Mouse (Mus musculus) gastrocnemius, postnatal 14 days (tissue): Measurements from ENCODE around the gene Rnd1. TPM values are rescaled to one million over a fixed set of nuclear protein-coding genes. Genes with fewer than 3 reads are reported as not detected.

ENCODE experiments used
- DNase-seq: peaks from one replicate; pipeline ENCODE4 v3.0.0; 2021; ENCODE audit warnings: mixed read lengths
- intact Hi-C: fragments of 180-260 bp; cut with DNase I; formaldehyde crosslinking; loops from one replicate; pipeline ENCODE4 v1.15.1; 2025; ENCODE audit warnings: low total_unique reads
- total RNA-seq, 2 experiments: library from RNA; stranded (reverse); gene quantifications; 2 replicates each; pipeline ENCODE4 v1.2.3; 2021

Rnd1 gene
- total RNA-seq, 2 experiments from 2014 or later, result 0.40 to 1.2 TPM

GRCm38 (mm10) chr15:98646737-98647136 is 30.5 kb downstream of the Rnd1 start:
- intact Hi-C loops, result no loop called here
- no peak for DNase-seq

DNA sequence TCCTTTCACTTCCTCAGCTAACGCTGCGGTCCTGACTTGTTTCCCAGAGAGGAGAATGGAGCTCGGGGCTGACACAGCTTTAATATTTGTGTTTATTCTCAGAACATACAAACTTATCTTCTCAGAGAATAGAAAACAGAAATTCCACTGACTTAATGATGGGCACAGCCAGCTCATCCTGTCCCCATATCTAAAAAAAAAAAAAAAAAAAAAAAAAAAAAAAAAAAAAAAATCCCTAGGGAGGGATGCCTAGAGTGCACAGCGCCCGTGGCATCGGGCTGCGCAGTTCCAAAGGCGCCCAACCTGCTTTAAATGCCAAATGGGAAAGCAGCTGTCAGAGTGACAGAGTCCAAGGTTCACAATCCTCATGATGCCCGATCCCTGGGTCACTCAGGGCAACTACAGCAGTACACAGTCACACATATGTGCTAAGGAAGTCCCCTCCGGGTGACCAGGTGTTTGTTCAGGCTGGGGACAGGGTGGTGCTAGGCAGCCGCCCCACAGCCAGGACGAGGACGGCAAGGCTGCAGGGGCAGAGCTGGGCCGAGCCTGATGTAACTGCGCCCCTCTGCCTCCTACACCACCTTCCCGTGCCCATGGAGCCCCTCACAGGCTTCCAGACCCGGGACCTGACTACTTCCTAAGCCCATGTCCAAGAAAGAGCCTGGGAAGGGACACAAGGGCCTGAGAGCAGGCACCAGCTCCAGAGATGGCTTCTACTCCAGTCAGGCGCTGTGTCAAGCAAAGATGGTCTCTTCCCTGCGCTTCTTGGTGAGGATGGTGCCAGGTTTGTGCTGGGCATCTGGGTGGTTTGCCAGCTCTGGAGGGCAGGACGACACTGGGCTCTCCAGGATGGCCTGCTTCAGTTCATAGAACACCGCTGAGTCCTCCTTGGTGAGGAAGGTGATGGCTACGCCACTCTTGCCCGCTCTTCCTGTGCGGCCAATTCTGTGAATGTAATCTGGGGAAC is 31.9 kb downstream of the Rnd1 start:
- DNase-seq, result no peak
- intact Hi-C loops, result no loop called here

- intact Hi-C loops, result no loop called here
- no peak for DNase-seq
Observed at GRCm38 (mm10) chr15:98644406-98644805, 32.9 kb downstream of the Rnd1 start.

DNA sequence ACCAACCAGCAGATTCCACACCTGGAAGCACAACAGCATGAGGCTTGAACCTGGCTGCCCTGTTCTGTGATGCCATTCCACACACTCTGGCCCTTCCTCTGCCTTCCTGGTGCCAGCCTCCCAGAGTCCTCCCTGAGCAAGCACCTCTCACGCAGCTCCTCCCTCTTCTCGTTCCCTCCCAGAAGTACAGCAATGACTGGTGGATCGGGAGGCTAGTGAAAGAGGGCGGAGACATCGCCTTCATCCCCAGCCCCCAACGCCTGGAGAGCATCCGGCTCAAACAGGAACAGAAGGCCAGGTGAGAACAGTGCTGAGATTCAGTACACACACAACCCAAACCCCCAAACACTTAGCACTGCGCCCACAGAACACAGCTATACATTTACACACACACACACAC is 37.1 kb downstream of the Rnd1 start:
- no peak for DNase-seq
- intact Hi-C loops, result no loop called here

- no peak for DNase-seq
- intact Hi-C loops, result no loop called here
Observed at GRCm38 (mm10) chr15:98637155-98637554, 40.1 kb downstream of the Rnd1 start.

DNA sequence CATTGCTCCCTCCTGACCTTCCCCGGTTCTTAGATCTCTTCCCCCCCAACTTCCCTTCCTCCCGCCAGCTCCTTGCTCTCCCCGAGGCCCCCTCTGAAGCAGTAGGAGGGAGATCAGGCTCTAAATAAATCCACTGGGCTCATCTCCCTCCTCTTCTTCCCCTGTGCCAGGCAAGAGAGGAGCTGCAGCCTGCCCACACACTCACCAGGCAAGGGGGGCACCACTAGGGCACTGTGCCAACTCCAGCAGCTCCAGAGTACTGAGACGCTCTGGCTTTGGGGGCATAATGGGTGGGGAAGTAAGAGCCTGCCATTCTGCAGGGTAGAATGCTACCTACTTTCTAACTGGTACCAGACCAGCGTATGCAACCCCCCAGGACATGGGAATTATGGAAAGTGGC is 40.7 kb downstream of the Rnd1 start:
- intact Hi-C loops, result no loop called here
- DNase-seq, result no peak

DNA sequence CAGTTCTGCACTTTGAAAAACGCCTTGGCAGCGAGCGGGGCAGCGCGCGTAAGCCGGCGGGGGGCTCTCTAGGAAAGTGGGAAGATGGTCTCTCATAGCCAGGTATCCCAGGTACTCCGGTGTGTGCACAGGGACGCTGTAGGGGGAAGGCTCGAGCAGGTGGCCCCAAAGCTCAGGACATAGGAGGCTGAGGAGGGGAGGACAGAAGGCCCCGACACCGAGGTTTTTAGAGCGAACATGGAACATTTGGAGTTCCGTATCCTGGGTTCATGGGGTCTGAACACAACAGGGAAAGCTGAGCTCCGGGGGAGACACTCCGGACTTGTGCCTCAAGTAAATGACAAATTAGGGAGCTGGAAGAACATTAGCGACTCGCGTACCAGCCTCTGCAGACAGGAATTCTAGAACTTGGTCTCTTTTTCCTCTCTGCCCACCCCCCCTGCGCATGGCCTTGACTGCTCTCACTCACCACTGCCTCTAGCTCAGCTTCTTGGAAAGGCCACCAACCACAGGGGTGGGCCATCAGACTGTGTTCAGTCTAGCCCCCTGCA is 41.9 kb downstream of the Rnd1 start:
- DNase-seq, result no peak
- intact Hi-C loops, result no loop called here

GRCm38 (mm10) chr15:98634541-98635081 is 42.6 kb downstream of the Rnd1 start:
- intact Hi-C loops, result no loop called here
- DNase-seq, result peak; percentile 82

- DNase-seq, result no peak
- intact Hi-C loops, result loop anchor here (2.0 kb wide), 1 partner anchor 67 kb away; no protein-coding TSS in a partner anchor
Observed at GRCm38 (mm10) chr15:98633822-98634470, 43.3 kb downstream of the Rnd1 start.

DNA sequence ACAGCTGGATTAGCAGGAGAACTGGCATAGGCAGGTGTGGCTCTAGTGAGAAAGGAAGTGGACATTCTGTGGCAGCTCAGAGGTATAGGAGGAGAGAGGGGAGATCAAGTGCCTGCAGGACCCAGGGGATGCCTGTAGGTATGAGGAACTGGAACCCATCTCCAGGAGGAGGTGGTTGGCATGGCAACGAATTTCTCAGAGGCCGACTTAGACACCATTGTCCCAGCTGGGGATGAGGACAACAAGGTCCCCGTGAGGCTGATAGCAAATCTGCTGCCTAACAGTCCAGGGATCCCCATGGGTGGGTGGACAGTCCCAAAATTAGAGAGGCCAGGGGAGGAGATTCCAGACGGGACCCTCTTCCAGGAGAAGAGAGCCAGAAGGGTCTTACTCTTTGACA is 44.3 kb downstream of the Rnd1 start:
- intact Hi-C loops, result loop anchor here (2.0 kb wide), 1 partner anchor 68 kb away; no protein-coding TSS in a partner anchor
- DNase-seq, result no peak

GRCm38 (mm10) chr15:98632107-98632744 is 45.0 kb downstream of the Rnd1 start:
- peak; percentile 77 for DNase-seq
- intact Hi-C loops, result loop anchor here (2.0 kb wide), 1 partner anchor 69 kb away; no protein-coding TSS in a partner anchor

DNA sequence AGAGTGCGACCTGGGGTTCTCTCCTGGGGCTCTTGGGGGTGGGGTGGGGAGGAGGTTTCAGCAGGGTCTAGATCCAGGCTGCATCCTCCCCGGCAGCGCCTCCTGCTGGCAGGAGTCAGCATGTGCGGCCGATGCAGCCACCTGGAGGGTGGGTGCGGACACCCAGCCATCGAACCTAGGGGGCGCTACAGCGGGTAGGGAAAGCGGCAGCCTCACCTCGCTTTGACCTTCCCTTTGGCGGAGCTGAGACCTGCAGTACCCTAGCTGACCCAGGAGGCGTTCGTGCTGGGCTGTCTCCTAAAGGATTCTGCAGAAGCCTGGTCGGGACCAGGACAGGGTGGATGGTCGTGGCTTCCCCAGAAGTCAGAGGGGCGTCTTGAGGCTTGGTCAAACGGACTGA is 45.8 kb downstream of the Rnd1 start:
- DNase-seq, result peak; percentile 90
- intact Hi-C loops, result no loop called here

GRCm38 (mm10) chr15:98630540-98630939 is 46.7 kb downstream of the Rnd1 start, which contains the start of gene Cacnb3:
Gene Cacnb3, plus strand, starts transcription at chr15:98630840.
- intact Hi-C loops, result no loop called here

DNA sequence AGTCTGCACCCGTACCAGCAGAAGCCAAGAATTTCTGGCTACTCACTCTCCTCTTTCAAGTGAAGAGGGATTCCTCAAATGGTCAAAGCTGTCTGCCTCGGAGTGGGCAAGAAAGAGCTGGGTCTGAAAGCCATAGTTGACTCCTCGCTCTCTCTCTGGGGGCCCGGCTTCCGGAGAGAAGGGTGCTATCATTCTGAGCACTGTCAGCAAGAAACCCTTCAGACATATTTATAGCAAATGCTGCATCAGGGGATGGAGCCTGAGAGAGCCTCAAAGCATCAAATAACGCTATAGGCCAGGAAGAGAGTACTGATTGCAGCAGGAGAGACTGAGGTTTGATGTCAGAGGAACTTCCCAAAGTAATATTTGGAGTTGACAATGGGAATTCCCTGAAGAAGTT is 47.8 kb downstream of the Rnd1 start:
- intact Hi-C loops, result loop anchor here (2.0 kb wide), 1 partner anchor 29 kb away; no protein-coding TSS in a partner anchor
- no peak for DNase-seq

More at GRCm38 (mm10) chr15:98630540-98630939, 46.7 kb downstream of the Rnd1 start, which contains the start of gene Cacnb3:
- DNase-seq, result no peak

DNA sequence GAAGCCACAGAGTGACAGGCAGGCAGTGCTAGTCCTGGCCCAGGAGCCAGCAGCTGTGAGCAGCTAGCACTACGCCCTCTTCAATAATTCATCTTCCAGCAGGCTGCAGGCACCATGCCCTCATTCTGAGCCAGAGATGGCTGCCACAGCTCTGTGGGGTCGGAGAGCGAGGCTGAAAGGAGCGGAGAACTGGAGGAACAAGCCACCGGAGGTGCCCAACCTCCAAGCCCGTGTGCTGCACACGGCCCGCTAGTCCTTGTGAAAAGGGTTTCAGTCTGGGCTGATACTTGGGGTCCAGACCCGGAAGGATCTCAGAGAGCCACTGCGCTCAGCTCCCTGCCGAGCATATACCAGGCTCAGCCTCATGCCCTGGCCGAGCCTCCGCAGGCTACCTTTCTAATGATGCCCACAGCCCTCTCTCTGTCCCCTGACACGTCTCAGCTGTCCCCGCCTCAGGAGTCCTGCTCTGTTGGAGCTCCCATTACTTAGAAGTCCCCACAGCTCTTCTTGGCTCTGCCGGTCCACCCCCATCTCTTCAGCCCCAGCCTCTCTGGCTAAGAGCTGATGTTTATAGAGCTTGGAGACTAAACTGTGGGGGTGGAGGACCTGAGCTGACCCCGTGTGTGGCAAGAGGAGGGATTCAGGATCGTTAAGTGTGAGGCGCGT is 48.5 kb downstream of the Rnd1 start:
- DNase-seq, result peak; percentile 67
- intact Hi-C loops, result loop anchor here (2.0 kb wide), 1 partner anchor 28 kb away; no protein-coding TSS in a partner anchor

GRCm38 (mm10) chr15:98626487-98627212 is 50.6 kb downstream of the Rnd1 start:
- DNase-seq, result no peak
- intact Hi-C loops, result no loop called here

DNA sequence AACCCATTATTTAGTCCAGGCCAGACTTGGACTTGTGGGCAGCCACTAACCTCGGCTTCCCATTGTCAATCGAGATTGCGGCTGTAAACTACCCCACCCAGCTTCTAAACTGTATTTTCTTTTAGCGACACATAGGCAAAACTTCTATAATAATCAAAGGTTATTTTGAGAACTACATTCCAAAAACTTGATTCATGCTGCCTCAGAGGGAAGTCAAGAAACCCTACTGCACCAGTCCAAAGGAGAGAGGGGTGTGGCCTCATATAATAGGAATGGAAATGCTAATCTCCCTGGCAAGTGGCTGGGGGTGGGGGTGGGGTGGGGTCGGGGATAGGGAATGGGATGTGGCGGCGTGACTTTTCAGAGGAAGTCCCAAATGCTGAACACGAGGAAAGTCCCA is 51.2 kb downstream of the Rnd1 start:
- intact Hi-C loops, result no loop called here

GRCm38 (mm10) chr15:98623361-98623821 is 53.9 kb downstream of the Rnd1 start:
- intact Hi-C loops, result no loop called here
- no peak for DNase-seq

More for the DNA sequence above, 51.2 kb downstream of the Rnd1 start:
- no peak for DNase-seq
